Mouse (Mus musculus) liver, embryonic 14.5 days (tissue): ENCODE data around the gene Cox6b1. TPM values are rescaled to one million over a fixed set of nuclear protein-coding genes. Genes with fewer than 3 reads are reported as not detected.

ENCODE experiments used
- ATAC-seq: fragments of 200-750 bp; cut with Nextera tagmentation; 2 replicates; pipeline ENCODE4 v1.8.0; 2017; ENCODE audit warnings: moderate number of reproducible peaks, mild to moderate bottlenecking, moderate library complexity; ENCODE audit not compliant: insufficient read depth
- DNase-seq, 3 experiments: peaks; one replicate each; pipeline ENCODE4 v3.0.0-alpha.2; 2012 to 2013; ENCODE audit warnings: low read depth in 3 of 3, low spot score in 3 of 3
- H3K27ac ChIP-seq: fragments of 300-500 bp; sonication (generic); 2 replicates; pipeline ENCODE4 v1.5.1; 2014; ENCODE audit warnings: moderate library complexity, mild to moderate bottlenecking, control low read depth, inconsistent platforms
- H3K27me3 ChIP-seq: fragments of 300-500 bp; sonication (generic); 2 replicates; pipeline ENCODE4 v1.6.1; 2014; ENCODE audit warnings: mild to moderate bottlenecking, low read length, moderate library complexity; ENCODE audit not compliant: control insufficient read depth, insufficient read depth
- H3K36me3 ChIP-seq: fragments of 300-500 bp; sonication (generic); replicated peaks from 2 replicates; pipeline ENCODE4 v1.6.1; 2014; ENCODE audit warnings: low read depth; ENCODE audit not compliant: control insufficient read depth, insufficient read depth
- H3K4me1 ChIP-seq, 2 experiments: fragments of 200-500 bp in 1 of 2; fragments of 300-500 bp in 1 of 2; sonication (generic) in 1 of 2; replicated peaks; 2 replicates each; pipeline ENCODE4 v1.6.1; 2012 to 2014; ENCODE audit warnings: antibody characterized with exemption in 1 of 2, inconsistent platforms in 1 of 2, low read length in 1 of 2; ENCODE audit not compliant: control insufficient read depth in 2 of 2, insufficient read depth in 2 of 2
- H3K4me2 ChIP-seq: fragments of 300-500 bp; sonication (generic); 2 replicates; pipeline ENCODE4 v1.6.1; 2014; ENCODE audit warnings: low read depth, mild to moderate bottlenecking, control low read depth, moderate library complexity
- H3K4me3 ChIP-seq, 2 experiments: fragments of 200-500 bp in 1 of 2; fragments of 300-500 bp in 1 of 2; sonication (generic) in 1 of 2; 2 replicates each; pipeline ENCODE4 v1.5.1; 2012 to 2014; ENCODE audit warnings: low read depth in 2 of 2, low read length in 2 of 2, mild to moderate bottlenecking in 2 of 2, control low read depth in 1 of 2, inconsistent platforms in 1 of 2, moderate library complexity in 1 of 2; ENCODE audit not compliant: insufficient read depth in 1 of 2
- H3K9ac ChIP-seq: fragments of 300-500 bp; sonication (generic); replicated peaks from 2 replicates; pipeline ENCODE4 v1.6.1; 2014; ENCODE audit warnings: mild to moderate bottlenecking, control low read depth, moderate library complexity
- H3K9me3 ChIP-seq: fragments of 300-500 bp; sonication (generic); 2 replicates; pipeline ENCODE4 v1.6.1; 2016; ENCODE audit warnings: low read length, mixed read lengths; ENCODE audit not compliant: control insufficient read depth
- CTCF ChIP-seq: IDR thresholded peaks from 2 replicates; pipeline ENCODE4 v1.5.1; 2016; ENCODE audit warnings: antibody characterized with exemption, low read depth, control low read depth
- EP300 ChIP-seq: IDR thresholded peaks from 2 replicates; pipeline ENCODE4 v1.6.1; 2016; ENCODE audit warnings: antibody characterized with exemption, low read depth
- WGBS: fragments of 180-500 bp; shearing (Covaris S2); extraction: QIAGEN DNeasy Blood & Tissue Kit; methylation state at CpG from one replicate; pipeline ENCODE4 v1.1.7; 2014; ENCODE audit not compliant: insufficient replicate concordance; 5-methylcytosine and 5-hydroxymethylcytosine counted together
- polyA plus RNA-seq, 2 experiments: library from polyadenylated mRNA; depleted of rRNA in 1 of 2; stranded (reverse) in 1 of 2; unstranded in 1 of 2; fragments of >200 nt; fragmentation: Nextera tagmentation in 1 of 2; extraction: Ambion mirVana in 1 of 2; gene quantifications; 2 replicates each; pipeline versions ENCODE4 v1.2.1 to v1.2.3; 2012 to 2014

The Cox6b1 gene
- polyA plus RNA-seq, 2 experiments, result 459 to 655 TPM

GRCm38 (mm10) chr7:30587842-30588667 is 37.9 kb downstream of the Cox6b1 start:
- DNase-seq, result peak in 1 of 3 experiments; percentile 16
- Histone ChIP-seq H3K27ac (peak overlapping the region; percentile 67), H3K9ac (peak overlapping the region; percentile 98), H3K9me3 (no peaks in the 10 kb centered on the region), H3K4me2 (peak overlapping the region; percentile 90), H3K4me1 (peaks cover 4 to 10% of the 10 kb centered on the region in 2 experiments), H3K36me3 (peaks cover 23% of the 10 kb centered on the region), H3K27me3 (no peaks in the 10 kb centered on the region), H3K4me3 (peak overlapping the region; percentile 82 to 94)
- peak; percentile 32 for ATAC-seq
- under 1% methylated on average over 60 of the region's 67 CpGs for WGBS
- no peak for TF ChIP-seq CTCF
- TF ChIP-seq EP300, result no peak

- no peak overlapping the region for H3K27ac ChIP-seq
- no peak for DNase-seq
- no peak for ATAC-seq
- H3K4me3 ChIP-seq, result no peak overlapping the region
- peaks cover 4 to 9% of the 10 kb centered on the region in 2 experiments for H3K4me1 ChIP-seq
- H3K9me3 ChIP-seq, result no peaks in the 10 kb centered on the region
- H3K4me2 ChIP-seq, result no peak overlapping the region; the same call in 1 of the 2 replicates
- H3K9ac ChIP-seq, result peak overlapping the region; percentile 98; the same call in 1 of the 2 replicates
- peaks cover 36% of the 10 kb centered on the region for H3K36me3 ChIP-seq
- no peaks in the 10 kb centered on the region for H3K27me3 ChIP-seq
- TF ChIP-seq CTCF, result no peak
- 85% methylated on average over 28 of the region's 28 CpGs for WGBS
These were observed 39.4 kb downstream of the Cox6b1 start for GRCm38 (mm10) chr7:30586455-30587020.

GRCm38 (mm10) chr7:30585170-30585569 is 40.8 kb downstream of the Cox6b1 start:
- TF ChIP-seq CTCF (no peak), EP300 (no peak)
- no peak for DNase-seq

GRCm38 (mm10) chr7:30584339-30584738 is 41.6 kb downstream of the Cox6b1 start:
- no peak overlapping the region for H3K9ac ChIP-seq
- ATAC-seq (no peak), DNase-seq (no peak)
- H3K36me3 ChIP-seq, result peaks cover 52% of the 10 kb centered on the region
- 86% methylated on average over 10 of the region's 10 CpGs for WGBS
- no peak overlapping the region for H3K27ac ChIP-seq
- no peaks in the 10 kb centered on the region for H3K9me3 ChIP-seq
- no peak overlapping the region for H3K4me2 ChIP-seq
- no peak overlapping the region for H3K4me3 ChIP-seq
- TF ChIP-seq EP300 (no peak), CTCF (no peak)
- H3K27me3 ChIP-seq, result no peaks in the 10 kb centered on the region
- H3K4me1 ChIP-seq, result peaks cover 0 to 6% of the 10 kb centered on the region in 2 experiments

More at GRCm38 (mm10) chr7:30585170-30585569, 40.8 kb downstream of the Cox6b1 start:
- H3K4me2 ChIP-seq, result no peak overlapping the region
- peaks cover 4 to 9% of the 10 kb centered on the region in 2 experiments for H3K4me1 ChIP-seq
- H3K9ac ChIP-seq, result no peak overlapping the region
- no peak overlapping the region for H3K27ac ChIP-seq
- WGBS, result 82% methylated on average over 7 of the region's 7 CpGs
- no peak for ATAC-seq
- H3K4me3 ChIP-seq, result no peak overlapping the region
- H3K27me3 ChIP-seq, result no peaks in the 10 kb centered on the region
- peaks cover 47% of the 10 kb centered on the region for H3K36me3 ChIP-seq
- no peaks in the 10 kb centered on the region for H3K9me3 ChIP-seq

- 91% methylated on average over 16 of the region's 16 CpGs for WGBS
- H3K36me3 ChIP-seq, result peaks cover 77% of the 10 kb centered on the region
- no peak for ATAC-seq
These were observed 44.4 kb downstream of the Cox6b1 start for GRCm38 (mm10) chr7:30581547-30581946.

More at GRCm38 (mm10) chr7:30581547-30581946, 44.4 kb downstream of the Cox6b1 start:
- Histone ChIP-seq H3K27ac (no peak overlapping the region), H3K9me3 (no peaks in the 10 kb centered on the region), H3K4me2 (no peak overlapping the region), H3K9ac (no peak overlapping the region), H3K27me3 (no peaks in the 10 kb centered on the region), H3K4me1 (no peaks in the 10 kb centered on the region), H3K4me3 (no peak overlapping the region)
- TF ChIP-seq CTCF (no peak), EP300 (no peak)
- DNase-seq, result no peak
